Comparison of ENCODE assay signal across 9 mouse cellular contexts in the genomic region with DNA sequence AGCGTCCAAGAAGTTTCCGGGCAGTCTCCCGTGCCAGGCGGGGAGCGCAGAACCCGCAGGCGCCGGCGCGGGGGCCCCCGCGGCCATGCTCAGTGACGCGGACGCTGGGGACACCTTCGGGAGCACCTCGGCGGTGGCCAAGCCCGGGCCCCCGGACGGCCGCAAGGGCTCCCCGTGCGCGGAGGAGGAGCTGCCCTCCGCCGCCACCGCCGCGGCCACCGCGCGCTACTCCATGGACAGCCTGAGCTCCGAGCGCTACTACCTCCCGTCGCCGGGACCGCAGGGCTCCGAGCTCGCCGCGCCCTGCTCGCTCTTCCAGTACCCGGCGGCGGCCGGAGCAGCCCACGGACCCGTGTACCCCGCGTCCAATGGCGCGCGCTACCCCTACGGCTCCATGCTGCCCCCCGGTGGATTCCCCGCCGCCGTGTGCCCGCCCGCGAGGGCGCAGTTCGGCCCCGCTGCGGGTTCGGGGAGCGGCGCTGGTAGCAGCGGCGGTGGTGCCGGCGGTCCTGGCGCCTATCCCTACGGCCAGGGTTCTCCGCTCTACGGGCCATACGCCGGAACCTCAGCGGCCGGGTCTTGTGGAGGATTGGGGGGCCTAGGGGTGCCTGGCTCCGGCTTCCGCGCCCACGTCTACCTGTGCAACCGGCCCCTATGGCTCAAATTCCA. TPM values are rescaled to one million over a fixed set of nuclear protein-coding genes. Genes with fewer than 3 reads are reported as not detected.
DNase-seq lines count a peak whose midpoint lies in the region; ATAC-seq and TF ChIP-seq lines count a peak whose summit lies in the region.
"Had no signal": no experiment of that assay in that cellular context is flagged by ENCODE, and none has a peak within 500 bp of the region (broad histone marks: within the 10 kb centered on the region; RNA-seq: fewer than 3 reads in every experiment).

No protein-coding gene starts in this region.

- H3K9me3 ChIP-seq in heart, embryonic 11.5 days (replicated peaks; ENCODE audit: control insufficient read depth, low read length): no peaks in the 10 kb centered on the region
- no peaks in the 10 kb centered on the region for H3K9me3 ChIP-seq in embryonic facial prominence, embryonic 11.5 days (replicated peaks; ENCODE audit: control insufficient read depth, low read length)
- no peaks in the 10 kb centered on the region for H3K9me3 ChIP-seq in hindbrain, embryonic 16.5 days (ENCODE audit: control insufficient read depth, low read length)
- H3K9me3 ChIP-seq in lung, postnatal 0 days (ENCODE audit: low read length): no peaks in the 10 kb centered on the region
- no peaks in the 10 kb centered on the region for H3K9me3 ChIP-seq in stomach, embryonic 14.5 days (ENCODE audit: control insufficient read depth, low read depth, low read length)

- H3K27ac ChIP-seq in heart, embryonic 11.5 days (ENCODE audit: low read depth, low read length): no peak overlapping the region
- H3K27ac ChIP-seq in embryonic facial prominence, embryonic 11.5 days (replicated peaks; ENCODE audit: low read depth, low read length): no peak overlapping the region
- no peak overlapping the region for H3K27ac ChIP-seq in hindbrain, embryonic 16.5 days (ENCODE audit: low read depth, low read length)
- no peak overlapping the region for H3K27ac ChIP-seq in lung, postnatal 0 days (ENCODE audit: low read length)
- H3K27ac ChIP-seq in stomach, embryonic 14.5 days (ENCODE audit: low read length): no peak overlapping the region

- peak overlapping the region; percentile 57 for H3K4me3 ChIP-seq in heart, embryonic 11.5 days (ENCODE audit: low read depth, low read length)
- peak overlapping the region; percentile 33 for H3K4me3 ChIP-seq in embryonic facial prominence, embryonic 11.5 days (ENCODE audit: low read depth, low read length)
- peak overlapping the region; percentile 43 for H3K4me3 ChIP-seq in hindbrain, embryonic 16.5 days (ENCODE audit: low read length)
- peak overlapping the region; percentile 42 for H3K4me3 ChIP-seq in lung, postnatal 0 days (ENCODE audit: low read depth, low read length)
- peak overlapping the region; percentile 34 for H3K4me3 ChIP-seq in stomach, embryonic 14.5 days (ENCODE audit: low read depth, low read length)

- peak overlapping the region; percentile 84 for H3K4me2 ChIP-seq in heart, embryonic 11.5 days
- peak overlapping the region; percentile 42 for H3K4me2 ChIP-seq in embryonic facial prominence, embryonic 11.5 days (ENCODE audit: low read depth, low read length)
- H3K4me2 ChIP-seq in hindbrain, embryonic 16.5 days (ENCODE audit: low read length): peak overlapping the region; percentile 61
- peak overlapping the region; percentile 70 for H3K4me2 ChIP-seq in lung, postnatal 0 days (replicated peaks; ENCODE audit: low read depth, low read length)
- H3K4me2 ChIP-seq in stomach, embryonic 14.5 days (replicated peaks; ENCODE audit: low read depth, low read length): peak overlapping the region; percentile 64

- peak; percentile 66; the same call in 1 of the 2 replicates for ATAC-seq in heart, embryonic 11.5 days (replicated peaks; ENCODE audit: insufficient number of reproducible peaks, low FRiP score, low TSS enrichment)
- peak; percentile 78; the same call in 1 of the 2 replicates for ATAC-seq in embryonic facial prominence, embryonic 11.5 days (replicated peaks; ENCODE audit: insufficient number of reproducible peaks, low FRiP score, low TSS enrichment, low read depth)
- peak; percentile 70 for ATAC-seq in hindbrain, embryonic 16.5 days
- peak; percentile 66 for ATAC-seq in lung, postnatal 0 days
- ATAC-seq in stomach, embryonic 14.5 days (ENCODE audit: insufficient number of reproducible peaks, insufficient read depth, low FRiP score, low read depth): peak; percentile 62; the same call in 1 of the 2 replicates

- H3K9ac ChIP-seq in heart, embryonic 11.5 days (ENCODE audit: low read depth, low read length): 0 out of 2 replicates have a peak overlapping the region, but pooled peaks have one; percentile 22
- no peak overlapping the region for H3K9ac ChIP-seq in embryonic facial prominence, embryonic 11.5 days (replicated peaks; ENCODE audit: low read length)
- H3K9ac ChIP-seq in hindbrain, embryonic 16.5 days (ENCODE audit: low read depth, low read length): peak overlapping the region; percentile 48
- no peak overlapping the region for H3K9ac ChIP-seq in lung, postnatal 0 days (replicated peaks; ENCODE audit: low read depth)
- no peak overlapping the region for H3K9ac ChIP-seq in stomach, embryonic 14.5 days (replicated peaks; ENCODE audit: low read depth, low read length)

- H3K4me1 ChIP-seq in heart, embryonic 11.5 days (ENCODE audit: control insufficient read depth, insufficient read depth, low read length): peaks cover 17% of the 10 kb centered on the region
- H3K4me1 ChIP-seq in embryonic facial prominence, embryonic 11.5 days (ENCODE audit: control insufficient read depth, insufficient read depth, low read length): peaks cover 5% of the 10 kb centered on the region
- H3K4me1 ChIP-seq in hindbrain, embryonic 16.5 days (ENCODE audit: control insufficient read depth, insufficient read depth, low read depth, low read length): peaks cover 19% of the 10 kb centered on the region
- H3K4me1 ChIP-seq in lung, postnatal 0 days (ENCODE audit: insufficient read depth, low read depth, low read length): 0 out of 2 replicates have a peak, but pooled peaks cover 2% of the 10 kb centered on the region
- H3K4me1 ChIP-seq in stomach, embryonic 14.5 days (ENCODE audit: control insufficient read depth, insufficient read depth, low read length): peaks cover 9% of the 10 kb centered on the region; the same call in 1 of the 2 replicates

- H3K27me3 ChIP-seq in heart, embryonic 11.5 days (ENCODE audit: control insufficient read depth, insufficient read depth, low read length): peaks cover 84% of the 10 kb centered on the region
- H3K27me3 ChIP-seq in embryonic facial prominence, embryonic 11.5 days (ENCODE audit: control insufficient read depth, insufficient read depth, low read length): peaks cover 68% of the 10 kb centered on the region
- peaks cover 61% of the 10 kb centered on the region for H3K27me3 ChIP-seq in hindbrain, embryonic 16.5 days (replicated peaks; ENCODE audit: control insufficient read depth, insufficient read depth, low read length)
- peaks cover 87% of the 10 kb centered on the region for H3K27me3 ChIP-seq in lung, postnatal 0 days (replicated peaks; ENCODE audit: insufficient read depth, low read length)
- peaks cover 73% of the 10 kb centered on the region for H3K27me3 ChIP-seq in stomach, embryonic 14.5 days (ENCODE audit: control insufficient read depth, insufficient read depth, low read length)
- H3K27me3 ChIP-seq: CH12.LX had no signal

- peak; percentile 54 for TF ChIP-seq CTCF in lung, postnatal 0 days (IDR thresholded peaks at IDR 0.05)

- TF ChIP-seq EP300 in lung, postnatal 0 days (IDR thresholded peaks at IDR 0.05): no peak

- no peaks in the 10 kb centered on the region for H3K36me3 ChIP-seq in heart, embryonic 11.5 days (ENCODE audit: control insufficient read depth, insufficient read depth, low read length)
- no peaks in the 10 kb centered on the region for H3K36me3 ChIP-seq in embryonic facial prominence, embryonic 11.5 days (replicated peaks; ENCODE audit: control insufficient read depth, insufficient read depth, low read depth, low read length)
- no peaks in the 10 kb centered on the region for H3K36me3 ChIP-seq in hindbrain, embryonic 16.5 days (ENCODE audit: control insufficient read depth, insufficient read depth, low read length)
- H3K36me3 ChIP-seq in lung, postnatal 0 days (ENCODE audit: insufficient read depth, low read length): no peaks in the 10 kb centered on the region
- H3K36me3 ChIP-seq in stomach, embryonic 14.5 days (ENCODE audit: control insufficient read depth, insufficient read depth, low read length): no peaks in the 10 kb centered on the region

- no peak for DNase-seq in heart, adult 9 months (ENCODE audit: low spot score in 2 of 2)
- DNase-seq in ZHBTc4 (ENCODE audit: low read depth, low spot score): peak; percentile 79
- DNase-seq in embryonic facial prominence, embryonic 11.5 days (ENCODE audit: low spot score): peak; percentile 61
- DNase-seq in lung, postnatal 0 days (ENCODE audit: low spot score): peak; percentile 36
- no peak for DNase-seq in urinary bladder, postnatal 14 days (ENCODE audit: low spot score)

- under 1% methylated on average over 87 of the region's 87 CpGs for WGBS in heart, embryonic 11.5 days (ENCODE audit: insufficient replicate concordance)
- WGBS in embryonic facial prominence, embryonic 11.5 days: under 1% methylated on average over 75 of the region's 87 CpGs
- WGBS in hindbrain, embryonic 16.5 days: 1% methylated on average over 63 of the region's 87 CpGs
- 3% methylated on average over 30 of the region's 87 CpGs for WGBS in lung, postnatal 0 days
- 1% methylated on average over 58 of the region's 87 CpGs for WGBS in stomach, embryonic 14.5 days

RNA-seq across cellular contexts. Expression of gene Eomes, which starts 1.0 kb away (rescaled TPM):
- polyA plus RNA-seq in heart, embryonic 11.5 days (2014; fragmentation: Nextera tagmentation; extraction: Ambion mirVana): 0.08 and 0.17 TPM in 2 replicates
- polyA plus RNA-seq in embryonic facial prominence, embryonic 11.5 days (2014; fragmentation: Nextera tagmentation; extraction: Ambion mirVana): 0.24 and 0.42 TPM in 2 replicates
- polyA plus RNA-seq in hindbrain, embryonic 16.5 days (2015; fragmentation: Nextera tagmentation; extraction: Ambion mirVana): 1.9 and 3.1 TPM in 2 replicates
- polyA plus RNA-seq in lung, postnatal 0 days (2015; fragmentation: Nextera tagmentation; extraction: Ambion mirVana): 0.05 and 0.06 TPM in 2 replicates
- 0.22 TPM in 1 of 2 replicates, not detected in the other for polyA plus RNA-seq in stomach, embryonic 14.5 days (2014; fragmentation: Nextera tagmentation; extraction: Ambion mirVana)

RNA-seq across cellular contexts. Expression of gene Golga4, which starts 27.1 kb away (rescaled TPM):
- polyA plus RNA-seq in heart, embryonic 11.5 days (2014; fragmentation: Nextera tagmentation; extraction: Ambion mirVana): 64.2 and 64.9 TPM in 2 replicates
- polyA plus RNA-seq in embryonic facial prominence, embryonic 11.5 days (2014; fragmentation: Nextera tagmentation; extraction: Ambion mirVana): 43.7 and 50.6 TPM in 2 replicates
- polyA plus RNA-seq in hindbrain, embryonic 16.5 days (2015; fragmentation: Nextera tagmentation; extraction: Ambion mirVana): 36.5 and 38.9 TPM in 2 replicates
- 30.6 and 35.6 TPM in 2 replicates for polyA plus RNA-seq in lung, postnatal 0 days (2015; fragmentation: Nextera tagmentation; extraction: Ambion mirVana)
- polyA plus RNA-seq in stomach, embryonic 14.5 days (2014; fragmentation: Nextera tagmentation; extraction: Ambion mirVana): 70.8 and 73.4 TPM in 2 replicates

Comparison
In these comparisons a context has a peak if more than half of its experiments do, and no peak if none do; other contexts are left out.
1. H3K9ac ChIP-seq: peak in heart, embryonic 11.5 days (single experiment) and hindbrain, embryonic 16.5 days (single experiment); none in embryonic facial prominence, embryonic 11.5 days (single experiment), lung, postnatal 0 days (single experiment) and stomach, embryonic 14.5 days (single experiment).
2. DNase-seq: peak in ZHBTc4 (single experiment), embryonic facial prominence, embryonic 11.5 days (single experiment) and lung, postnatal 0 days (single experiment); none in heart, adult 9 months (0 of 2) and urinary bladder, postnatal 14 days (single experiment).
3. Peak in every context shown above with its lines, with median percentiles within 50 percentile points of each other: ATAC-seq, H3K4me2 ChIP-seq and H3K4me3 ChIP-seq.